Mouse (Mus musculus) bone marrow, adult 2 months (tissue): ENCODE measurements around the gene Ltk.

Experiments
- CTCF ChIP-seq: fragments of 200-500 bp; IDR thresholded peaks from 2 replicates; pipeline ENCODE4 v1.5.1; 2011; ENCODE audit warnings: low read length, control low read depth; ENCODE audit not compliant: control insufficient read depth, insufficient read depth
- POLR2A ChIP-seq: fragments of 200-500 bp; IDR thresholded peaks from 2 replicates; pipeline ENCODE4 v1.6.1; 2011; ENCODE audit warnings: low read depth, mild to moderate bottlenecking, control low read depth, low read length, borderline replicate concordance; ENCODE audit not compliant: control insufficient read depth

- no peak for TF ChIP-seq POLR2A
- no peak for TF ChIP-seq CTCF
Observed at GRCm38 (mm10) chr2:119740567-119740966, 19.7 kb downstream of the Ltk start.
